Mouse (Mus musculus) forebrain, embryonic 12.5 days (tissue): ENCODE measurements around the gene Hdc. TPM values are rescaled to one million over a fixed set of nuclear protein-coding genes. Genes with fewer than 3 reads are reported as not detected.

Experiments
- ATAC-seq: fragments of 200-750 bp; cut with Nextera tagmentation; 2 replicates; pipeline ENCODE4 v1.8.0; 2017; ENCODE audit warnings: moderate TSS enrichment; ENCODE audit not compliant: low FRiP score
- H3K27ac ChIP-seq: fragments of 300-500 bp; sonication (generic); 2 replicates; pipeline ENCODE4 v1.5.1; 2016; ENCODE audit warnings: mild to moderate bottlenecking
- H3K27me3 ChIP-seq: fragments of 300-500 bp; sonication (generic); 2 replicates; pipeline ENCODE4 v1.6.1; 2016; ENCODE audit warnings: mild to moderate bottlenecking
- H3K36me3 ChIP-seq: fragments of 300-500 bp; sonication (generic); replicated peaks from 2 replicates; pipeline ENCODE4 v1.6.1; 2016; ENCODE audit warnings: mild to moderate bottlenecking
- H3K4me1 ChIP-seq: fragments of 300-500 bp; sonication (generic); 2 replicates; pipeline ENCODE4 v1.6.1; 2016
- H3K4me2 ChIP-seq: fragments of 300-500 bp; sonication (generic); 2 replicates; pipeline ENCODE4 v1.6.1; 2016; ENCODE audit warnings: mild to moderate bottlenecking, moderate library complexity
- H3K4me3 ChIP-seq: fragments of 300-500 bp; sonication (generic); replicated peaks from 2 replicates; pipeline ENCODE4 v1.5.1; 2016; ENCODE audit warnings: mild to moderate bottlenecking
- H3K9ac ChIP-seq: fragments of 300-500 bp; sonication (generic); 2 replicates; pipeline ENCODE4 v1.6.1; 2016; ENCODE audit warnings: mild to moderate bottlenecking
- H3K9me3 ChIP-seq: fragments of 300-500 bp; sonication (generic); 2 replicates; pipeline ENCODE4 v1.6.1; 2016
- WGBS: fragments of 180-500 bp; shearing (Covaris S2); methylation state at CpG from one replicate; pipeline ENCODE4 v1.1.7; 2016; 5-methylcytosine and 5-hydroxymethylcytosine counted together
- polyA plus RNA-seq: library from polyadenylated mRNA; unstranded; fragments of >200 nt; fragmentation: Nextera tagmentation; extraction: Ambion mirVana; gene quantifications from 2 replicates; pipeline ENCODE4 v1.2.1, GENCODE M21; 2016

Gene Hdc
- polyA plus RNA-seq, 1 experiment from 2014 or later, result 0.91 TPM

- no peaks in the 10 kb centered on the region for H3K36me3 ChIP-seq
- H3K4me1 ChIP-seq, result 0 out of 2 replicates have a peak, but pooled peaks cover 2% of the 10 kb centered on the region
- no peaks in the 10 kb centered on the region for H3K9me3 ChIP-seq
- WGBS, result 88% methylated on average over 20 of the region's 20 CpGs
- ATAC-seq, result no peak
- H3K27me3 ChIP-seq, result no peaks in the 10 kb centered on the region
- no peak overlapping the region for H3K9ac ChIP-seq
- H3K4me3 ChIP-seq, result no peak overlapping the region
- H3K27ac ChIP-seq, result no peak overlapping the region
- no peak overlapping the region for H3K4me2 ChIP-seq
These were observed 21.5 kb downstream of the Hdc start for GRCm38 (mm10) chr2:126597279-126598241.

- Histone ChIP-seq H3K4me1 (0 out of 2 replicates have a peak, but pooled peaks cover 2% of the 10 kb centered on the region), H3K36me3 (no peaks in the 10 kb centered on the region), H3K9ac (no peak overlapping the region), H3K27me3 (no peaks in the 10 kb centered on the region), H3K27ac (no peak overlapping the region), H3K4me2 (no peak overlapping the region), H3K4me3 (no peak overlapping the region), H3K9me3 (no peaks in the 10 kb centered on the region)
- no peak for ATAC-seq
- 90% methylated on average over 7 of the region's 7 CpGs for WGBS
These were observed 22.6 kb downstream of the Hdc start for GRCm38 (mm10) chr2:126596347-126597072.

GRCm38 (mm10) chr2:126593831-126594610 is 25.1 kb downstream of the Hdc start:
- no peaks in the 10 kb centered on the region for H3K36me3 ChIP-seq
- H3K4me2 ChIP-seq, result peak overlapping the region; percentile 50
- peak overlapping the region; percentile 38 for H3K9ac ChIP-seq
- H3K4me3 ChIP-seq, result peak overlapping the region; percentile 24
- WGBS, result 39% methylated on average over 26 of the region's 26 CpGs
- ATAC-seq, result 0 out of 2 replicates have a peak, but pooled peaks have one; percentile 41
- no peak overlapping the region for H3K27ac ChIP-seq
- H3K27me3 ChIP-seq, result no peaks in the 10 kb centered on the region
- 0 out of 2 replicates have a peak, but pooled peaks cover 2% of the 10 kb centered on the region for H3K4me1 ChIP-seq
- no peaks in the 10 kb centered on the region for H3K9me3 ChIP-seq

GRCm38 (mm10) chr2:126591304-126591703 is 27.8 kb downstream of the Hdc start:
- H3K4me1 ChIP-seq, result no peaks in the 10 kb centered on the region
- H3K27me3 ChIP-seq, result no peaks in the 10 kb centered on the region
- H3K9ac ChIP-seq, result no peak overlapping the region
- no peak for ATAC-seq
- no peak overlapping the region for H3K27ac ChIP-seq
- H3K4me2 ChIP-seq, result no peak overlapping the region
- H3K4me3 ChIP-seq, result no peak overlapping the region
- H3K9me3 ChIP-seq, result no peaks in the 10 kb centered on the region
- WGBS, result 94% methylated on average over 4 of the region's 4 CpGs
- H3K36me3 ChIP-seq, result no peaks in the 10 kb centered on the region

- Histone ChIP-seq H3K9ac (no peak overlapping the region), H3K36me3 (no peaks in the 10 kb centered on the region), H3K27ac (no peak overlapping the region), H3K4me2 (no peak overlapping the region), H3K9me3 (no peaks in the 10 kb centered on the region), H3K4me3 (no peak overlapping the region), H3K4me1 (no peaks in the 10 kb centered on the region), H3K27me3 (no peaks in the 10 kb centered on the region)
- ATAC-seq, result no peak
- 85% methylated on average over 3 of the region's 3 CpGs for WGBS
These were observed 31.6 kb downstream of the Hdc start for GRCm38 (mm10) chr2:126587468-126587867.

- H3K27ac ChIP-seq, result no peak overlapping the region
- H3K9ac ChIP-seq, result no peak overlapping the region
- no peaks in the 10 kb centered on the region for H3K36me3 ChIP-seq
- ATAC-seq, result no peak
- H3K4me1 ChIP-seq, result no peaks in the 10 kb centered on the region
- no peaks in the 10 kb centered on the region for H3K9me3 ChIP-seq
- no peak overlapping the region for H3K4me2 ChIP-seq
- no peak overlapping the region for H3K4me3 ChIP-seq
- H3K27me3 ChIP-seq, result no peaks in the 10 kb centered on the region
- 84% methylated on average over 8 of the region's 8 CpGs for WGBS
These were observed 34.3 kb downstream of the Hdc start for GRCm38 (mm10) chr2:126584621-126585369.

GRCm38 (mm10) chr2:126583960-126584359 is 35.1 kb downstream of the Hdc start:
- no peak overlapping the region for H3K27ac ChIP-seq
- no peaks in the 10 kb centered on the region for H3K4me1 ChIP-seq
- H3K36me3 ChIP-seq, result no peaks in the 10 kb centered on the region
- no peak overlapping the region for H3K4me2 ChIP-seq
- no peak overlapping the region for H3K4me3 ChIP-seq
- 86% methylated on average over 6 of the region's 6 CpGs for WGBS
- H3K27me3 ChIP-seq, result no peaks in the 10 kb centered on the region
- no peak overlapping the region for H3K9ac ChIP-seq
- H3K9me3 ChIP-seq, result no peaks in the 10 kb centered on the region
- no peak for ATAC-seq

GRCm38 (mm10) chr2:126579282-126579681 is 39.8 kb downstream of the Hdc start:
- H3K36me3 ChIP-seq, result no peaks in the 10 kb centered on the region
- WGBS, result 81% methylated on average over 1 of the region's 1 CpGs
- H3K4me1 ChIP-seq, result no peaks in the 10 kb centered on the region
- no peaks in the 10 kb centered on the region for H3K9me3 ChIP-seq
- H3K9ac ChIP-seq, result no peak overlapping the region
- no peak overlapping the region for H3K4me3 ChIP-seq
- H3K27me3 ChIP-seq, result no peaks in the 10 kb centered on the region
- H3K4me2 ChIP-seq, result no peak overlapping the region
- no peak overlapping the region for H3K27ac ChIP-seq
- no peak for ATAC-seq

- Histone ChIP-seq H3K36me3 (no peaks in the 10 kb centered on the region), H3K4me3 (no peak overlapping the region), H3K27me3 (no peaks in the 10 kb centered on the region), H3K4me1 (no peaks in the 10 kb centered on the region), H3K9me3 (no peaks in the 10 kb centered on the region), H3K27ac (no peak overlapping the region), H3K4me2 (no peak overlapping the region), H3K9ac (no peak overlapping the region)
- WGBS, result 86% methylated on average over 5 of the region's 5 CpGs
- ATAC-seq, result no peak
These were observed 41.7 kb downstream of the Hdc start for GRCm38 (mm10) chr2:126577362-126577761.

GRCm38 (mm10) chr2:126575391-126576176 is 43.5 kb downstream of the Hdc start:
- no peaks in the 10 kb centered on the region for H3K27me3 ChIP-seq
- no peaks in the 10 kb centered on the region for H3K4me1 ChIP-seq
- H3K9me3 ChIP-seq, result no peaks in the 10 kb centered on the region
- no peak for ATAC-seq
- H3K4me3 ChIP-seq, result no peak overlapping the region
- H3K27ac ChIP-seq, result no peak overlapping the region
- WGBS, result 83% methylated on average over 11 of the region's 11 CpGs
- H3K9ac ChIP-seq, result no peak overlapping the region
- no peaks in the 10 kb centered on the region for H3K36me3 ChIP-seq
- no peak overlapping the region for H3K4me2 ChIP-seq

- no peak for ATAC-seq
- no peak overlapping the region for H3K4me3 ChIP-seq
- no peak overlapping the region for H3K27ac ChIP-seq
- no peaks in the 10 kb centered on the region for H3K4me1 ChIP-seq
- no peak overlapping the region for H3K9ac ChIP-seq
- H3K36me3 ChIP-seq, result no peaks in the 10 kb centered on the region
- no peak overlapping the region for H3K4me2 ChIP-seq
- no peaks in the 10 kb centered on the region for H3K27me3 ChIP-seq
- H3K9me3 ChIP-seq, result no peaks in the 10 kb centered on the region
- 95% methylated on average over 4 of the region's 4 CpGs for WGBS
These were observed 46.4 kb downstream of the Hdc start for GRCm38 (mm10) chr2:126572747-126573146.
